Mouse (Mus musculus) forebrain, embryonic 14.5 days (tissue): ENCODE results near the gene Gm20388. TPM values are rescaled to one million over a fixed set of nuclear protein-coding genes. Genes with fewer than 3 reads are reported as not detected.
"Not testable (repeated sequence)": the region's sequence is repeated elsewhere in the genome, so short reads cannot be mapped to it uniquely, and the experiment has no call there.

Experiments
- ATAC-seq: fragments of 200-750 bp; cut with Nextera tagmentation; 2 replicates; pipeline ENCODE4 v1.8.0; 2017; ENCODE audit warnings: mild to moderate bottlenecking, moderate library complexity
- DNase-seq: peaks from one replicate; pipeline ENCODE4 v3.0.0-alpha.2; 2015; ENCODE audit warnings: low spot score
- H3K27ac ChIP-seq: fragments of 300-500 bp; sonication (generic); 2 replicates; pipeline ENCODE4 v1.5.1; 2014; ENCODE audit warnings: low read depth, mild to moderate bottlenecking, control low read depth, low read length, moderate library complexity
- H3K27me3 ChIP-seq: fragments of 300-500 bp; sonication (generic); replicated peaks from 2 replicates; pipeline ENCODE4 v1.6.1; 2014; ENCODE audit warnings: low read length, control low read depth, mixed read lengths; ENCODE audit not compliant: control insufficient read depth, insufficient read depth
- H3K36me3 ChIP-seq: fragments of 300-500 bp; sonication (generic); 2 replicates; pipeline ENCODE4 v1.6.1; 2014; ENCODE audit warnings: low read length, control low read depth; ENCODE audit not compliant: control insufficient read depth, insufficient read depth
- H3K4me1 ChIP-seq: fragments of 300-500 bp; sonication (generic); 2 replicates; pipeline ENCODE4 v1.6.1; 2014; ENCODE audit warnings: antibody characterized with exemption, low read length, control low read depth; ENCODE audit not compliant: control insufficient read depth, insufficient read depth
- H3K4me2 ChIP-seq: fragments of 300-500 bp; sonication (generic); 2 replicates; pipeline ENCODE4 v1.6.1; 2014; ENCODE audit warnings: mild to moderate bottlenecking, control low read depth, low read length
- H3K4me3 ChIP-seq: fragments of 300-500 bp; sonication (generic); 2 replicates; pipeline ENCODE4 v1.5.1; 2014; ENCODE audit warnings: low read depth, low read length, control low read depth
- H3K9ac ChIP-seq: fragments of 300-500 bp; sonication (generic); 2 replicates; pipeline ENCODE4 v1.6.1; 2014; ENCODE audit warnings: mild to moderate bottlenecking, low read length, control low read depth, moderate library complexity
- H3K9me3 ChIP-seq: fragments of 300-500 bp; sonication (generic); replicated peaks from 2 replicates; pipeline ENCODE4 v1.6.1; 2016; ENCODE audit warnings: low read length, control low read depth, mixed read lengths; ENCODE audit not compliant: control insufficient read depth
- WGBS: fragments of 180-500 bp; shearing (Covaris S2); extraction: QIAGEN DNeasy Blood & Tissue Kit; methylation state at CpG from one replicate; pipeline ENCODE4 v1.1.7; 2014; 5-methylcytosine and 5-hydroxymethylcytosine counted together
- polyA plus RNA-seq: library from polyadenylated mRNA; unstranded; fragments of >200 nt; fragmentation: Nextera tagmentation; extraction: Ambion mirVana; gene quantifications from 2 replicates; pipeline ENCODE4 v1.2.1, GENCODE M21; 2014

The Gm20388 gene
- polyA plus RNA-seq, 1 experiment from 2014 or later: 7.4 TPM

- H3K9me3 ChIP-seq: no peaks in the 10 kb centered on the region
- ATAC-seq: no peak
- peak within 1 kb of the TSS; percentile 88 for H3K4me2 ChIP-seq
- H3K9ac ChIP-seq: peak within 1 kb of the TSS; percentile 97
- H3K27me3 ChIP-seq: no peaks in the 10 kb centered on the region
- peaks cover 18% of the 10 kb centered on the region for H3K4me1 ChIP-seq
- H3K36me3 ChIP-seq: peaks cover 36% of the 10 kb centered on the region
- H3K27ac ChIP-seq: peak within 1 kb of the TSS; percentile 79
- DNase-seq: no peak
- H3K4me3 ChIP-seq: peak within 1 kb of the TSS; percentile 94
- 1% methylated on average over 33 of the region's 51 CpGs for WGBS
These were observed 757.8 kb downstream of the Gm20388 start, which contains the start of gene Emc8 for GRCm38 (mm10) chr8:120668374-120668905. TSS of gene Emc8 (minus strand) at chr8:120668573.

- H3K27ac ChIP-seq: no peak overlapping the region
- peaks cover 7% of the 10 kb centered on the region for H3K4me1 ChIP-seq
- no peak for ATAC-seq
- H3K36me3 ChIP-seq: peaks cover 48% of the 10 kb centered on the region
- no peak overlapping the region for H3K9ac ChIP-seq
- DNase-seq: no peak
- no peak overlapping the region for H3K4me2 ChIP-seq
- no peaks in the 10 kb centered on the region for H3K27me3 ChIP-seq
- WGBS: 45% methylated on average over 6 of the region's 6 CpGs
- no peak overlapping the region for H3K4me3 ChIP-seq
- no peaks in the 10 kb centered on the region for H3K9me3 ChIP-seq
These were observed 761.1 kb downstream of the Gm20388 start for GRCm38 (mm10) chr8:120671775-120672174.

- H3K4me2 ChIP-seq: no peak overlapping the region
- no peaks in the 10 kb centered on the region for H3K27me3 ChIP-seq
- H3K4me3 ChIP-seq: no peak overlapping the region
- H3K27ac ChIP-seq: no peak overlapping the region
- H3K9me3 ChIP-seq: no peaks in the 10 kb centered on the region
- ATAC-seq (no peak), DNase-seq (no peak)
- H3K9ac ChIP-seq: no peak overlapping the region
- H3K4me1 ChIP-seq: peaks cover 3% of the 10 kb centered on the region
- H3K36me3 ChIP-seq: peaks cover 48% of the 10 kb centered on the region
- WGBS: 91% methylated on average over 16 of the region's 16 CpGs
These were observed 762.1 kb downstream of the Gm20388 start for GRCm38 (mm10) chr8:120672626-120673229.

- no peak overlapping the region for H3K4me3 ChIP-seq
- DNase-seq (no peak), ATAC-seq (no peak)
- H3K4me1 ChIP-seq: peaks cover 3% of the 10 kb centered on the region
- peaks cover 48% of the 10 kb centered on the region for H3K36me3 ChIP-seq
- no peak overlapping the region for H3K9ac ChIP-seq
- 90% methylated on average over 7 of the region's 7 CpGs for WGBS
- no peaks in the 10 kb centered on the region for H3K27me3 ChIP-seq
- H3K4me2 ChIP-seq: no peak overlapping the region
- H3K27ac ChIP-seq: no peak overlapping the region
- no peaks in the 10 kb centered on the region for H3K9me3 ChIP-seq
These were observed 762.7 kb downstream of the Gm20388 start for GRCm38 (mm10) chr8:120673298-120673697.

GRCm38 (mm10) chr8:120675718-120676117, 765.1 kb downstream of the Gm20388 start:
- Histone ChIP-seq H3K27ac (no peak overlapping the region), H3K9me3 (no peaks in the 10 kb centered on the region), H3K4me1 (no peaks in the 10 kb centered on the region), H3K27me3 (no peaks in the 10 kb centered on the region), H3K4me3 (no peak overlapping the region), H3K36me3 (peaks cover 37% of the 10 kb centered on the region), H3K4me2 (no peak overlapping the region), H3K9ac (no peak overlapping the region)
- 76% methylated on average over 8 of the region's 8 CpGs for WGBS
- DNase-seq (no peak), ATAC-seq (no peak)

GRCm38 (mm10) chr8:120678447-120678846, 767.8 kb downstream of the Gm20388 start:
- H3K4me2 ChIP-seq: no peak overlapping the region
- no peak overlapping the region for H3K9ac ChIP-seq
- no peak overlapping the region for H3K27ac ChIP-seq
- DNase-seq: peak; percentile 93
- WGBS: 13% methylated on average over 10 of the region's 10 CpGs
- H3K36me3 ChIP-seq: peaks cover 12% of the 10 kb centered on the region
- no peaks in the 10 kb centered on the region for H3K9me3 ChIP-seq
- no peak overlapping the region for H3K4me3 ChIP-seq
- no peaks in the 10 kb centered on the region for H3K4me1 ChIP-seq
- no peaks in the 10 kb centered on the region for H3K27me3 ChIP-seq
- ATAC-seq: peak; percentile 46; the same call in 1 of the 2 replicates

GRCm38 (mm10) chr8:120679629-120680387, 769.2 kb downstream of the Gm20388 start:
- Histone ChIP-seq H3K4me3 (no peak overlapping the region), H3K36me3 (0 out of 2 replicates have a peak, but pooled peaks cover 3% of the 10 kb centered on the region), H3K27me3 (no peaks in the 10 kb centered on the region), H3K27ac (no peak overlapping the region), H3K4me1 (no peaks in the 10 kb centered on the region), H3K4me2 (no peak overlapping the region), H3K9ac (no peak overlapping the region), H3K9me3 (no peaks in the 10 kb centered on the region)
- no peak for ATAC-seq
- DNase-seq: no peak
- WGBS: 84% methylated on average over 11 of the region's 11 CpGs

GRCm38 (mm10) chr8:120680405-120680804, 769.8 kb downstream of the Gm20388 start:
- DNase-seq: peak; percentile 49
- not testable (repeated sequence) for H3K27me3 ChIP-seq, H3K4me3 ChIP-seq, H3K4me1 ChIP-seq, ATAC-seq, H3K9me3 ChIP-seq, H3K9ac ChIP-seq, H3K36me3 ChIP-seq, H3K4me2 ChIP-seq, H3K27ac ChIP-seq
- 60% methylated on average over 7 of the region's 7 CpGs for WGBS

GRCm38 (mm10) chr8:120681113-120681512, 770.5 kb downstream of the Gm20388 start:
- ATAC-seq (no peak), DNase-seq (no peak)
- no peaks in the 10 kb centered on the region for H3K27me3 ChIP-seq
- no peaks in the 10 kb centered on the region for H3K9me3 ChIP-seq
- no peak overlapping the region for H3K4me3 ChIP-seq
- H3K36me3 ChIP-seq: no peaks in the 10 kb centered on the region
- no peaks in the 10 kb centered on the region for H3K4me1 ChIP-seq
- no peak overlapping the region for H3K4me2 ChIP-seq
- H3K27ac ChIP-seq: no peak overlapping the region
- WGBS: 76% methylated on average over 10 of the region's 10 CpGs
- H3K9ac ChIP-seq: no peak overlapping the region
